Mouse (Mus musculus): ENCODE results near the gene Gm17124.
"Not testable (repeated sequence)": the region's sequence is repeated elsewhere in the genome, so short reads cannot be mapped to it uniquely, and the experiment has no call there.

- TF ChIP-seq CTCF (conservative IDR thresholded peaks at IDR 0.05 in 1 of 2, IDR thresholded peaks at IDR 0.05 in 1 of 2; ENCODE audit: low read depth in 2 of 2, low read length in 2 of 2); TCF12 (IDR thresholded peaks at IDR 0.05; ENCODE audit: low read depth, low read length); POLR2A (IDR thresholded peaks at IDR 0.05; ENCODE audit: low read depth, low read length); BHLHE40 (IDR thresholded peaks at IDR 0.05; ENCODE audit: low read depth, low read length); POLR2AphosphoS2 (IDR thresholded peaks at IDR 0.05; ENCODE audit: low read depth, low read length); E2F4 (IDR thresholded peaks at IDR 0.05; ENCODE audit: insufficient replicate concordance, low read depth, low read length); GABPA (IDR thresholded peaks at IDR 0.05; ENCODE audit: insufficient replicate concordance, low read depth, low read length); PAX5 (IDR thresholded peaks at IDR 0.05; ENCODE audit: low read length); MEF2A (IDR thresholded peaks at IDR 0.05; ENCODE audit: borderline replicate concordance, low read depth, low read length); ZNF384 (IDR thresholded peaks at IDR 0.05; ENCODE audit: low read depth, low read length); ELF1 (IDR thresholded peaks at IDR 0.05; ENCODE audit: low read depth, low read length); NELFE (IDR thresholded peaks at IDR 0.05; ENCODE audit: low read depth, low read length): not testable (repeated sequence)
Observed at GRCm38 (mm10) chr14:42641817-42642216, 42.1 kb upstream of the Gm17124 start, which contains the start of gene Gm3633.

Data from CH12.LX (cell line).